Mouse (Mus musculus) frontal cortex, adult 2 months (tissue): Measurements from ENCODE around the gene Phf12. TPM values are rescaled to one million over a fixed set of nuclear protein-coding genes. Genes with fewer than 3 reads are reported as not detected.

Experiments used
- DNase-seq, 2 experiments: peaks; one replicate each; pipeline ENCODE4 v3.0.0; 2022; ENCODE audit warnings: low spot score in 1 of 2; ENCODE audit errors: extremely low spot score in 1 of 2
- polyA plus RNA-seq: library from polyadenylated mRNA; depleted of rRNA; stranded (reverse); fragments of >200 nt; gene quantifications from 2 replicates; pipeline ENCODE4 v1.2.3, GENCODE M21; 2012

The Phf12 gene
- polyA plus RNA-seq, 1 experiment, result 45.3 TPM

GRCm38 (mm10) chr11:77968786-77969185 is 13.8 kb upstream of the Phf12 start:
- DNase-seq, result no peak

DNA sequence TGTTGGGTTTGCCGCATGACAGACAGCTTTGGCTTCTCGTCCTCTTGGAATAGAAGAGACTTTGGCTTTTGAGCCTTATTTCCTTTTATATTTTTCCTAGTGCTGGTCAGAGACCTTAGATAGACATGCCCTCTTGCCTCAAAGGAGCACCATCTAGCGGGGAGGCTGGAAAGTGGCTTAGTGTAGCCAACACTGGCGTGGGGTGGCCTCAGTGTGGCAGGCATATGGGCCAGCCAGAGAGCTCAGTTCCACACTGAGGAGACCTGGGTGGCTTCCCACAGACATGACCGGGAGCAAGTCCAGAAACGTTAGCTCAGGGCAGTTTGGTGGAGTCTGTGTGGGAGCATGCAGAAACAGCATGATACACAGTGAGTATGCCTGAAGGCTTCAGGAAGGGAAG is 11.8 kb upstream of the Phf12 start:
- DNase-seq, result no peak

- DNase-seq, result no peak
Measured at GRCm38 (mm10) chr11:77973520-77973919, 9.0 kb upstream of the Phf12 start.

DNA sequence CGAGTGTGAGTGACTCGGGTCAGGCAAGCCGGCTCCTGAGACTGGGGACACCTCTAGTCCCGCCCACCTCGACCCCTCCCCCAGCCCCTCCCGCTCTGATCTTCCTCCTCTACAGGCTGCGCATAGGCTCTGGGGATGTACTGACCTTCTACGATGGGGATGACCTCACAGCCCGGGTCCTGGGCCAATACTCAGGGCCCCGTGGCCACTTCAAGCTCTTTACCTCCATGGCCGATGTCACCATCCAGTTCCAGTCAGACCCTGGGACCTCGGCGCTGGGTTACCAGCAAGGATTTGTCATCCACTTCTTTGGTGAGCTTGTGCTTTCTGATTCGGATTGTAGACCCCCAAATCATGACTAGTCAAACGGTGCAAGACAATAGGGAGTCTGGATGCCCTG is 8.2 kb upstream of the Phf12 start:
- DNase-seq, result no peak

DNA sequence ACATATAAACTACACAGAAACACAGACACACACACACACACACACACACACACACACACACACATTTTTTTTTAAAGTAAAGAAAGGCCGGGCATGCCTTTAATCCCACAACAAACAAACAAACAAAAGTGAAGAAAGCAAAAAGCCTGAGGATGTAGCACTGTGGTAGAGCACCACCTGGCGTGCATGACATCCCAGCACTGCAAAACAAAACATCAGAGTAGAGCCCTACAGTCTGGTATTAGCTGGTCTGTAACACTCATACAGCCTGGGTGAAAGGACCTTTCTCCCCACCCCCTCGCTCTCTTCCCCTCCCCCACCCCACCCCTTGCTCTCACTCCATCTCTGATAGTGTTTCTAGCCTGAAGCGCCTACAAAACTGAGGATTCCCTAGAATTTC is 6.7 kb upstream of the Phf12 start:
- no peak for DNase-seq

- no peak for DNase-seq
Measured at GRCm38 (mm10) chr11:77978161-77978560, 4.4 kb upstream of the Phf12 start.

GRCm38 (mm10) chr11:77979221-77979809 is 3.2 kb upstream of the Phf12 start:
- no peak for DNase-seq

GRCm38 (mm10) chr11:77980281-77981204 is 2.0 kb upstream of the Phf12 start:
- DNase-seq, result peak; percentile 59 to 79

DNA sequence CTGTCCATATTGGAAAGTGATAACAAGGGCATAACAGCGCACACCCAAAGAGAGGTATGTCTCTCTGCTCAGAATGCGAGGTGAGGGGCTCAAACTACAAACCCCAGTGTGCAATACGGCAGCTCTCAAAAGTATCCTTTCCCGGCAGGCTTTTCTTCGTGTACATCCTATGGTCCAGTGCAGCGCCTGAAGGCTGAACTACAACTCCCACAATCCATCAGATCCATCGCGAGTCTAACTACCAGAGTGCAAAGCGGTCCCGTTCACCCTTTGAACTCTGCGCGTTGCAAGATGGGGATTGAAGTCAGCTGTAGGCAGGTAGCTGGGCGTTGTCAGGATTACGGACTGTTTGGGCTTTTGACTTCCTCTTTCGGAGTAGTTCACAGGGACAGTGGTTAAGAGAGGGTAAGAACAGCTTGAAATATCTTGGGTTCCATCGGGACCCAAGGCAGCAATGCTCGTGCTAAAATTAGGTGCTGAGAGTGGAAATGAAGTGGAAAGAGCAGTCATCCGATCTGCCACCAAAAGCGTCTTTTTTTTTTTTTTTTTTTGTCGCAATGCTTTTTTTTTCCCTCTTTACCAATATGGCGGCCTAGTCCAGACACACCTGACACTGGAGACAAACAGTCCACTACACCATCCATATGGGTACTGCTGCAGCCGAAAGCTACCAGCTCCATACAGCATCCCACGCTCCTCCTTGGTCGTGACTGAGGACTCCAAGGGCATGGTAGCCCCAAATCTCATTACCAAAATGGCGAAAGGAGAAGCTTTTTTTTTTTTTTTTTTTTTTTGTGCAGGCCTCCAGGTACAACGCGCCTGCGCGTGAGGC is 729 bp upstream of the Phf12 start:
- peak; percentile 99 for DNase-seq

DNA sequence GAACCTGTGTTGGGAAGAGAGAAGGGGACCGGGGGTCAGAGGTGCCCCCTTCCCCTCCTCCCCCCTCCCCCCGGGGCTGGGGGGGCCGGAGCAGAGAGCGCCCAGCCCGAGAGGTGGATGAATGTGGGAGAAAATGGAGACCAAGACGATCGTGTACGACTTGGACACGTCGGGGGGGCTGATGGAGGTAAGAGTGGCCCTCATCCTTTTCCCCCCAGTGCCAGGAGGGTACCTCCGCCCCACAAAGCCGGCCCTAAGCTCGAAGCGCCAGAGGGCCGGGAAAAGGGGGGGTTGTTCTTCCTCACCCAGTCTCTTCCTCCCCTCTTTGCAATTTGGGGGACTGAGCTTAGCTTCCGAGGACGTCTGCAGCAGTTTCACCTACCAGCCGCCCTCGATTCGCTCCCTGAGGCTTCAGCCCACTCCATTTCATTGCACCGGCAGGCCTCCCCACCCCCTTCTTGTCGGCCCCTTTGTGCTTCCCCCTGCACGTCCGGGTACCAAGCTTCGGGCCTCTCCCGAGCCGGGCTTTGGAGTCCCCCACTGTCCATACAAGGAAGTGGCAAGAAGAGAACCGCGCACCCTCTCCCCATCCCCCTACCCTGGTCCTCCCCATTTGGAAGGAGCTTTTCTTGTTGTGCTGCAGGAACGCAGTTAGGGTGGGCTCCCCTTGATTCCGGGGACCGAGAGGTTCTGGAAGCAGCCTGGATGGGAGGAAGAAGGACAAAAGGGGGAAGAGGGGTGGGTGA is 810 bp downstream of the Phf12 start:
- peak in 1 of 2 experiments; percentile 56 for DNase-seq

GRCm38 (mm10) chr11:77983937-77984835 is 1.6 kb downstream of the Phf12 start:
- DNase-seq, result peak in 1 of 2 experiments; percentile 62

GRCm38 (mm10) chr11:77984836-77985231 is 2.3 kb downstream of the Phf12 start:
- DNase-seq, result peak in 1 of 2 experiments; percentile 48

DNA sequence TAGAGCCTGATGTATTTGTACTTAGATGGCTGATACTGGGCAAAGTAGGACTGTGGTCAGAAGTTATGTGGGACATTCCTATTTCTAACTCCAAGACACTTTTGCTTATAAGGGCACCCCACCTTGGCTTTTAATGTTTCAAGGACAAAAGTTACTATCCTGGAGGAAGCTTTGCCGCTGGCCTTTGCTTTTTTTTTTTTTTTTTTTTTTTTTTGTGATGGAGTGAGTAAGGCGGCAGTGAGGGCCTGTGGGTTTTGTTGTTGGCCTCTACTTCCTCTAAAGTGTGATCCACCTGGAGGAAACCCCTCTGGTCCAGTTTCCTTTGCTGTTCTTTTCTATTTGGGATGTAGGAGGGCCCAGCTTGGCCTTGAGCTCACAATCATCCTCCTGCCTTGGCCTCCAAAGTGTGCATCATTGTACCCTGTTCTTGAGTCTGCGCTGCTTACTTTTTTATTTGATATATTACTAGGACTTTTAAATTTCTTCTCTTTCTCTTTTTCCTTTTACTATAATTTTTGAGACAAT is 3.0 kb downstream of the Phf12 start:
- DNase-seq, result no peak

GRCm38 (mm10) chr11:77989071-77989690 is 6.6 kb downstream of the Phf12 start:
- DNase-seq, result peak in 1 of 2 experiments; percentile 76

DNA sequence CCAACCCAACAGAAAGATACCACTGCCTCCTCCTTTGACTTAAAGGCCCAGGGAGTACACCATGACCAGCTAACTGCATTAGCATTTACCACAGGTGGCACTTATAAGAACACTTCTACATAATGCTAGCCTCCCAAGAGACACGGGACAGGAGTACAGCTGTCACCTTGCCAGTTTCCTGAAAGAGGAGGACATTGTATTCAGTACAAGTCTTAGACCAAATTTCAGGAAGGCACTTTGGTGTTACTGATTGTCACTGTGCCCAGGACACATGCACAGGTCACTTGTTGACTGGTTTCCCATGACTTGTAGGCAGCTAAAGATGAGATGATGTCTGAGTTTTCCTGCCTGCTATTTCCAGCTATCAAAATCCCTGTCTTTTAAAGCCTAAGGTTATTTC is 13.0 kb downstream of the Phf12 start:
- no peak for DNase-seq

- DNase-seq, result no peak
Measured at GRCm38 (mm10) chr11:78006446-78006845, 23.9 kb downstream of the Phf12 start.

DNA sequence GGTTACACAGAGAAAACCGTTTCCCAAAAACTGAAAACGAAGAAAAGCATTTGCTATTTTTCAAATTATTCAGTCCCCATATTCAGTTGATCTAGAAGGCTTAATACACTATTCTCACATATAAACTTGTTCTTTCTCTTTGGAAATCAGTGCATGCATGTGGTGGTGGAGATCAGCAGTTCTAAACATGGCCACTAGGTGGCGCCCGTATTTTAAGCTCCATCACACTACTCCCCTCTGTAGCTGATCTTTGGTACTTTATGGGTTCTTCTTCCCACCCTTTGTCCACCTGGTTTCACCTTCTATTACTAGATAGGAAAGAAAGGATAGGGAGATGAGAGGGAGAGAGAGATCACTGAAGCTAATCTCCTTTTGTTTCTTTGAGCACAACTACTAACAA is 37.1 kb downstream of the Phf12 start:
- DNase-seq, result peak in 1 of 2 experiments; percentile 89

DNA sequence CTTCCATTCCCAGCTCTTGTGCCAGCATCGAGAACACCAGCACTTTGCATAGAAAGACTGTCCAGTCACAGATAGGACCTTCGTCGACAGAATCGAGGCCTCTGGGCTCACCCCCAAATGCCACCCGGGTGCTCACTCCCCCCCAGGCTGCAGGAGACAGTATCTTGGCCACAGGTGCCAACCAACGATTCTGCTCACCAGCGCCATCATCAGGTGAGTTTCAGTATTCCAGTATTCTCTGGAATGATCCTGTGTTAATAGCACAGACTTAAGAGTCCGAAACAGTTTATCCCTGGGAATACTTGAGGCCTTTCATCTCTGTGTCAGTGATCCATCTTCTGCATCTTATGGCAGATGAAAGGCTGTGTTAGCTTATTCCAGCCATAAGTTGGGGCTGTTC is 41.1 kb downstream of the Phf12 start:
- DNase-seq, result peak in 1 of 2 experiments; percentile 38

DNA sequence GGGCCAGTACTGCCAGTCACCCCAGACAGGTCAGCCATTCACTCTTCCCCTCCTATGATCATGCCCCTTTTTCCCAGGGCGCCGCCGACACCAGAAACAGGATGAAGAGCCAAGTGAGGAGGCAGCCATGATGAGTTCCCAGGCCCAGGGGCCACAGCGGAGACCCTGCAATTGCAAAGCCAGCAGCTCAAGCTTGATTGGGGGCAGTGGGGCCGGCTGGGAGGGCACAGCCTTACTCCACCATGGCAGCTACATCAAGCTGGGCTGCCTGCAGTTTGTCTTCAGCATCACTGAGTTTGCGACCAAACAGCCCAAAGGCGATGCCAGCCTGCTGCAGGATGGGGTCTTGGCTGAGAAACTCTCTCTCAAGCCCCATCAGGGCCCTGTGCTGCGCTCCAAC is 46.7 kb downstream of the Phf12 start:
- no peak for DNase-seq
